Comparison of ENCODE assay signal across 20 mouse cellular contexts in the genomic region with DNA sequence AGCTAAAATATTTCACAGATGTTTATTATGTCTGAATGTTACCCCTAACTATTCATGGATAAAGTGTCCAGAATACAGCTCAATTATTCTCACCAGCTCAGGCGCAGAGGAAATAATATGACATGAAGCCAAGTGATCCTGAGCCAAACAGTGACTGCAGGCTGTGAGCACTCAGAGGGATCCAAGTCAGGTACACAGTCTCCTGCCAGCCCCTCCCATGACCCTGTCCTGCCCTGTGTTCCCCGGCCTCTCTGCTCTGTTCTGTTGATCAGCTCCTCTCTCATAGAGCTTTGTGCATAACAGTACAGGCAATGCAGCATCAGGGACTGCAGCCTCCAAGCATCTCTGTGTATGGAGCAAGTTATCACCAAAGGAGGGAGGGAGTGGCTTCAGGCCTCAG.
DNase-seq lines count a peak whose midpoint lies in the region; ATAC-seq lines count a peak whose summit lies in the region.
"Had no signal": no experiment of that assay in that cellular context is flagged by ENCODE, and none has a peak within 500 bp of the region (broad histone marks: within the 10 kb centered on the region; RNA-seq: fewer than 3 reads in every experiment).

No protein-coding gene starts in this region.

- 70% methylated on average over 2 of the region's 2 CpGs for WGBS in midbrain, embryonic 16.5 days

- H3K9ac ChIP-seq in midbrain, embryonic 16.5 days (ENCODE audit: low read depth, low read length): no peak overlapping the region
- H3K9ac ChIP-seq: embryonic facial prominence, embryonic 13.5 days; hindbrain, embryonic 12.5 days; intestine, embryonic 15.5 days; midbrain, embryonic 15.5 days had no signal

- no peaks in the 10 kb centered on the region for H3K4me1 ChIP-seq in midbrain, embryonic 16.5 days (ENCODE audit: control insufficient read depth, insufficient read depth, low read length)
- H3K4me1 ChIP-seq: hindbrain, embryonic 12.5 days; intestine, embryonic 15.5 days; midbrain, embryonic 15.5 days had no signal

- ATAC-seq in midbrain, embryonic 16.5 days: no peak
- ATAC-seq: intestine, embryonic 15.5 days; midbrain, embryonic 15.5 days had no signal

- DNase-seq in cerebellum, postnatal 14 days: peak; percentile 25 to 51
- DNase-seq in cerebellum, adult 9-11 months: no peak
- DNase-seq in lung, postnatal 10 days: peak; percentile 6
- DNase-seq in lung, postnatal 25 days (ENCODE audit: low spot score): no peak
- DNase-seq in heart, adult 9 months (ENCODE audit: low spot score in 2 of 2): peak; percentile 11
- peak; percentile 15 to 38 for DNase-seq in heart, postnatal 14 days
- no peak for DNase-seq in lung, postnatal 14 days
- DNase-seq: adrenal gland, adult 8-10 months; cerebellum, adult 11-12 months; gastrocnemius, postnatal 36 days; layer of hippocampus, postnatal 36 days; left cerebral cortex, postnatal 4 days; lung, adult 2 months; right cerebral cortex, postnatal 25 days; thymus, adult 2 months had no signal

- H3K4me3 ChIP-seq in midbrain, embryonic 16.5 days (ENCODE audit: low read depth, low read length): no peak overlapping the region
- H3K4me3 ChIP-seq: embryonic facial prominence, embryonic 13.5 days; hindbrain, embryonic 12.5 days; intestine, embryonic 15.5 days; midbrain, embryonic 15.5 days had no signal

- H3K36me3 ChIP-seq in midbrain, embryonic 16.5 days (ENCODE audit: control insufficient read depth, insufficient read depth, low read length): no peaks in the 10 kb centered on the region
- H3K36me3 ChIP-seq: embryonic facial prominence, embryonic 13.5 days; hindbrain, embryonic 12.5 days; intestine, embryonic 15.5 days; midbrain, embryonic 15.5 days had no signal

- no peak overlapping the region for H3K4me2 ChIP-seq in midbrain, embryonic 16.5 days (ENCODE audit: low read length)
- H3K4me2 ChIP-seq: embryonic facial prominence, embryonic 13.5 days; hindbrain, embryonic 12.5 days; intestine, embryonic 15.5 days; midbrain, embryonic 15.5 days had no signal

- no peaks in the 10 kb centered on the region for H3K27me3 ChIP-seq in midbrain, embryonic 16.5 days (ENCODE audit: control insufficient read depth, insufficient read depth, low read depth, low read length)
- H3K27me3 ChIP-seq: embryonic facial prominence, embryonic 13.5 days; hindbrain, embryonic 12.5 days; intestine, embryonic 15.5 days; midbrain, embryonic 15.5 days had no signal

- H3K27ac ChIP-seq in midbrain, embryonic 16.5 days (ENCODE audit: low read length): no peak overlapping the region
- H3K27ac ChIP-seq: embryonic facial prominence, embryonic 13.5 days; hindbrain, embryonic 12.5 days; intestine, embryonic 15.5 days; midbrain, embryonic 15.5 days had no signal

- no peaks in the 10 kb centered on the region for H3K9me3 ChIP-seq in midbrain, embryonic 16.5 days (replicated peaks; ENCODE audit: control insufficient read depth, low read length, poor library complexity, severe bottlenecking)
- H3K9me3 ChIP-seq: embryonic facial prominence, embryonic 13.5 days; hindbrain, embryonic 12.5 days; intestine, embryonic 15.5 days; midbrain, embryonic 15.5 days had no signal

- intact Hi-C loops in heart, postnatal 14 days (cut with DNase I): no loop called here

Comparison
In these comparisons a context has a peak if more than half of its experiments do, and no peak if none do; other contexts are left out.
1. DNase-seq: peak in cerebellum, postnatal 14 days (2 of 2), lung, postnatal 10 days (single experiment), heart, adult 9 months (2 of 2) and heart, postnatal 14 days (2 of 2); none in cerebellum, adult 9-11 months (single experiment), lung, postnatal 25 days (single experiment) and lung, postnatal 14 days (single experiment).